Mouse (Mus musculus) stomach, postnatal 0 days (tissue): ENCODE results near the gene Ccna2.

Experiments
- CTCF ChIP-seq: IDR thresholded peaks from 2 replicates; pipeline ENCODE4 v1.5.1; 2016; ENCODE audit warnings: antibody characterized with exemption, low read depth, mild to moderate bottlenecking, moderate library complexity
- EP300 ChIP-seq: optimal IDR thresholded peaks from 2 replicates; pipeline ENCODE3; 2016; ENCODE audit warnings: antibody characterized with exemption

DNA sequence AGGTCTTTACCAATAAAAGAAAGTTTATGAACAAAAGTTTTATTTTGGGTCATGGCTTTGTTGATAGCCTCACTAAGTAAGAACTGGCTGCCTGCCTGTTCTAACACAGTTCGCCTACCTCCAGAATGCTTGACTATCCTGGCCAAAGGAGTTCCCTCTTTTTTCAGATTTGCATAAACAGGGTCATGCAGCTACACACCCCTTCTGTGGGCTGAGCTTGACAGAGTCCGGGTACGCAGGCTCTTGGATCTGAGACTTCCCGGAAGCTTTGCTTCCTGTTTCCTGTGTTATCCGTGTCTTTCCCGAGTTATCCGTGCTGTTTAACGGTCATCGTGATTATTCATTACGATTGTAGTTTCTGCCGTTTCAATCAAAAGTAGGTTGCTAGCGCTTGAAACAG is 35.9 kb downstream of the Ccna2 start:
- TF ChIP-seq CTCF: no peak
- no peak for TF ChIP-seq EP300
